Mouse (Mus musculus): ENCODE measurements around the gene Grb10. TPM values are rescaled to one million over a fixed set of nuclear protein-coding genes. Genes with fewer than 3 reads are reported as not detected.
A peak's percentile ranks its signal among the peaks of the same experiment; 100 is the strongest.

The Grb10 gene
- total RNA-seq, 1 experiment from 2014 or later, result 20.0 TPM

- no peak for ATAC-seq (replicated peaks; ENCODE audit: low read depth, poor library complexity, severe bottlenecking)
Measured at GRCm38 (mm10) chr11:11953364-11954114, 84.9 kb downstream of the Grb10 start.

- ATAC-seq (replicated peaks; ENCODE audit: low read depth, poor library complexity, severe bottlenecking), result no peak
Measured at GRCm38 (mm10) chr11:11952569-11952968, 85.9 kb downstream of the Grb10 start.

GRCm38 (mm10) chr11:11948988-11949365, 89.5 kb downstream of the Grb10 start:
- ATAC-seq (replicated peaks; ENCODE audit: low read depth, poor library complexity, severe bottlenecking), result 0 out of 2 replicates have a peak, but pooled peaks have one; percentile 8

- ATAC-seq (replicated peaks; ENCODE audit: low read depth, poor library complexity, severe bottlenecking), result peak; percentile 63
Measured at GRCm38 (mm10) chr11:11948321-11948987, 90.0 kb downstream of the Grb10 start.

GRCm38 (mm10) chr11:11947857-11948256, 90.6 kb downstream of the Grb10 start:
- ATAC-seq (replicated peaks; ENCODE audit: low read depth, poor library complexity, severe bottlenecking), result no peak

GRCm38 (mm10) chr11:11945766-11946165, 92.7 kb downstream of the Grb10 start:
- no peak for ATAC-seq (replicated peaks; ENCODE audit: low read depth, poor library complexity, severe bottlenecking)

- no peak for ATAC-seq (replicated peaks; ENCODE audit: low read depth, poor library complexity, severe bottlenecking)
Measured at GRCm38 (mm10) chr11:11944814-11945213, 93.7 kb downstream of the Grb10 start.

GRCm38 (mm10) chr11:11944082-11944349, 94.5 kb downstream of the Grb10 start:
- ATAC-seq (replicated peaks; ENCODE audit: low read depth, poor library complexity, severe bottlenecking), result no peak

GRCm38 (mm10) chr11:11943240-11944081, 95.0 kb downstream of the Grb10 start:
- ATAC-seq (replicated peaks; ENCODE audit: low read depth, poor library complexity, severe bottlenecking), result no peak

GRCm38 (mm10) chr11:11942320-11943217, 95.9 kb downstream of the Grb10 start:
- no peak for ATAC-seq (replicated peaks; ENCODE audit: low read depth, poor library complexity, severe bottlenecking)

- peak; percentile 32 for ATAC-seq (replicated peaks; ENCODE audit: low read depth, poor library complexity, severe bottlenecking)
Measured at GRCm38 (mm10) chr11:11940833-11941681, 97.4 kb downstream of the Grb10 start.

- ATAC-seq (replicated peaks; ENCODE audit: low read depth, poor library complexity, severe bottlenecking), result peak; percentile 61
Measured at GRCm38 (mm10) chr11:11939611-11940010, 98.9 kb downstream of the Grb10 start.

- ATAC-seq (replicated peaks; ENCODE audit: low read depth, poor library complexity, severe bottlenecking), result no peak
Measured at GRCm38 (mm10) chr11:11938591-11938990, 99.9 kb downstream of the Grb10 start.

GRCm38 (mm10) chr11:11937340-11938030, 101.0 kb downstream of the Grb10 start:
- no peak for ATAC-seq (replicated peaks; ENCODE audit: low read depth, poor library complexity, severe bottlenecking)

- ATAC-seq (replicated peaks; ENCODE audit: low read depth, poor library complexity, severe bottlenecking), result no peak
Measured at GRCm38 (mm10) chr11:11934808-11935207, 103.7 kb downstream of the Grb10 start.

GRCm38 (mm10) chr11:11932102-11932789, 106.2 kb downstream of the Grb10 start:
- ATAC-seq (replicated peaks; ENCODE audit: low read depth, poor library complexity, severe bottlenecking), result no peak

- no peak for ATAC-seq (replicated peaks; ENCODE audit: low read depth, poor library complexity, severe bottlenecking)
Measured at GRCm38 (mm10) chr11:11931688-11932087, 106.8 kb downstream of the Grb10 start.

GRCm38 (mm10) chr11:11930527-11930926, 108.0 kb downstream of the Grb10 start:
- no peak for ATAC-seq (replicated peaks; ENCODE audit: low read depth, poor library complexity, severe bottlenecking)

Measured in common myeloid progenitor, adult 5-6 weeks (primary cell).